Mouse (Mus musculus): ENCODE measurements around the gene Nbea. TPM values are rescaled to one million over a fixed set of nuclear protein-coding genes. Genes with fewer than 3 reads are reported as not detected.

The Nbea gene
- total RNA-seq, 2 experiments from 2014 or later = 211 to 225 TPM

DNA sequence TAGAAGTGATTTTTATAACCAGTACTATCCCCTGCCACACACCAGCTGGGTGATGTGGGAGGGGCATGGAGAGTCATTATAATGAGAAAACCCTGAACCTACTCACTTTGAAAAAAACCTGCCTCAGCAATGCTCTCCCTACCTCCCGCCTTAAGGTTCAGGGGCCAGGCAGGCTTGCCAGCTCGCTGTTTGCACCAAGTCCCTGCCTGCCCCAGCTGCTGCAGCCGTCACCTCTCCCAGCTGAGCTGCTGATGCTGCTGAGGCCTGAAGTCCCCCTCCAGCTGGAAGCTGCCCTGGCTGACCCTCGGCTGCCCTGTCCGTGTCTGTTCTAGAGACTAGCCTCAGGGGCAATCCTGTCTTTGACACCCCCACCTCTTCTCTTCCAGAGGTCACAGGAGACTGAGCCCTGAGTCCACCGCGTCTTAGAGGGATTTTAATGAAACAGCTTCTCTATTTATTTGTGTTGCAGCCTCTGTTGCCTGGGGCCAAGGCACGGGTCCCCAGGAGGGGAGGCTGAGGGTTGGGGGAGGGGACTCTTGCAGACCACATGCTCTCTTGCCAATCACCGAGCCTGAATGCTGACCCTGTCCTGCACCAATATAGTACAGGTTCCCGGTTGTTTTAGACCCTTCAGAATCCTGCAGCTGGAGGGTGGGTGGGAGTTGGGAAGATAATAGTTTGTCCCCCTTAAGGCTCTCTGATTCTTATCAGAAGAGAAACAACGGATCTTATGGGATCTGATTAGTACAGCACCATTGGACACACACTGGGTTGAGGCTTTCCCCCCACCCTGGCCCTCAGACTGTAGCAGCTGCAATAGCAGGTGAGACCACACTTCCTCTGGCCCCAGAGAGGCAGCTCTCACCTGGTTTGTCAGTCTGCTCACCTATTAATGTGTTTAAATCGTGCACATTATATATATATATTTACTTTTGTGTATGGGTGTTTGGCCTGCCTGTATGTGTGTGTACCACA lies 595.2 kb downstream of the Nbea start:
- no peak for DNase-seq

DNA sequence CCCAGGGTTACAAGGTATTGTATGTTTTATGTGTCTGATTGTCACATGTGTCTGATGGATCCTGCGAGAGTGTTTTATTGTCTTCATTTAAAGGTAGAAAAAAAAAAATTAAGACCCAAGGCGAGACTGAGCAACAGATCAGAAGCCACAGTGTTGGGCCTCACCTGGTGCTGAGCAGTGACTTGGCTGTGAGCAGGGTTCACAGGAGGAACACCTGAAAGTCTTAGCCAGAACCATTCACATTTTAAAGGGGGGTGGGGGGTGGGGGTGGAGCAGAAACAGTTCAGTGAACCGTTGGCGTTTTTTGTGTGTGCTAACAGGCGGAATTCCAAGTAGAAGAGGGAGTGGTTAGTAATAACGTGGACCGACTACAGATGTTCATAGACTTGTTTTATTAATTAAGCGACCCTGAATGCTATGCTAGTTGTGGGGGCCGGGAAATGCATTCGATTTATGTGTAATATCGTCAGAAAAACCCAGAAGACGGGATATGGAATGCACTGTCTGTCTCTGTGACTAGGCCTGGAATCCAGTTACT lies 596.0 kb downstream of the Nbea start:
- no peak for DNase-seq
